Mouse (Mus musculus) bone marrow macrophage, adult 2 months (primary cell): ENCODE results near the gene Tmbim6.

Experiments used
- CTCF ChIP-seq: IDR thresholded peaks from 2 replicates; pipeline ENCODE4 v1.5.1; 2012; ENCODE audit warnings: low read depth, mild to moderate bottlenecking, low read length, moderate library complexity
- POLR2A ChIP-seq: IDR thresholded peaks from 2 replicates; pipeline ENCODE4 v1.6.1; 2012; ENCODE audit warnings: mild to moderate bottlenecking, low read depth, low read length, borderline replicate concordance

DNA sequence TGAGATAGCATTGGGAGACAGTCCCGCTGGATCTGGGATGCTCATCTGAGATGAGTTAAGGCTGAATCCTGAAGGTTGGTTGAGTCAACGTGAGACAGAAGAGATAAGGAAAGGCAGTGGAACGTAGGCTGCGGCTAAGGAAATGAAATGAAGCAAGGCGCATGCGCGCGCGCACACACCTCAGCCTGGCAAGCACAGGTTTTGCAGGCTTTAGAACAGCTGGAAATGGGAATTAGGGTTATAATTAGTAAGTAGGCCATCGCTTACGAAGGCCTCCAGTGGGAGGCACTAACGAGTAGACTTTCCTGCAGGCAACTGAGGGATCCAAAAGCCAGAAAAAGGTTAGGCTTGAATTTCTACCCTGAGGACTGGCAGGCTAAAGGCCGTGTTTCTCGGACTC is 19.1 kb downstream of the Tmbim6 start:
- TF ChIP-seq CTCF: no peak
- TF ChIP-seq POLR2A: no peak
